Mouse (Mus musculus) urinary bladder, postnatal 0 days (tissue): ENCODE measurements around the gene Ivd. TPM values are rescaled to one million over a fixed set of nuclear protein-coding genes. Genes with fewer than 3 reads are reported as not detected.

Experiments
- polyA plus RNA-seq: library from polyadenylated mRNA; unstranded; fragments of >200 nt; fragmentation: Nextera tagmentation; extraction: Ambion mirVana; gene quantifications from 2 replicates; pipeline ENCODE4 v1.2.1, GENCODE M21; 2015

The Ivd gene
- polyA plus RNA-seq = 26.6 and 30.6 TPM in 2 replicates

DNA sequence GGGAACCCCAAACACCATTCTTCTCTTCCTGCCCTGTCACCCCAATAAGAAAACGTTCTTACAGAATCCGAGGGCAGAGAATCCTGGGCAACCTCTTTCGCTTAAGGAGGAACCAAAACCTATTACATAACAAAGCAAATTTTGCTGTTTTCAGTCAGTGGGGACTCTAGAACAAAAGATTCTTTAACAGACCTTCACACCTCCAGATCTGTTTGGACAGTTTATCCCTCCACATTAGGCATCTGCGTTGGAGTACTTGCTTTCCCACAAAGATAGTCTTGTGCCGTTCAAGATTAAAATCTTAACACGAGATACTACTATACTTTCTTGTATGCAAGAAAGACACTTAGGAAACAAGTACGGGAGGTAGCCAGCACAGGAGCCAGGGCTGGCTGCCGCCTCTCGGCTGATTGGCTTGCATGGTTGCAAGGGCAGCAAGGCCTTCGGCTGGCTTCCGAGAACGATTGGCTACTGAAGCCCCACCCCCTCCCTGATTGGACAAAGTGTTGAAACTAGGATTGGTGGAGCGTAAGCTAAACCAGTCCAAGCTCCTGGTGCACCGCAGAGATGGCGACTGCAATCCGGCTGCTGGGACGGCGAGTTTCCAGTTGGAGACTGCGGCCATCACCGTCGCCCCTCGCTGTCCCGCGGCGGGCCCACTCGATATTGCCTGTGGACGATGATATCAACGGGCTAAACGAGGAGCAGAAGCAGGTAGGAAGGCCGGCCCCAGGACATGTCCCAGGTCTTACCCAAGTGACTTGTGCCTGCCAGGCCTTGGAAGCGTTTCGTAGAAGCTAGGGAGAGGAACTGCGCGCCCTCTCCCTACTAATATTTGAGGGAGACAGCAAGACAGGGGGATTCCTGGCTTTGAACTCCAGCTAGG, at the start of gene Ivd:
Gene Ivd, plus strand, starts transcription at position 501 of the 886 bp plus-strand sequence.

GRCm38 (mm10) chr2:118813981-118814836, 47.5 kb upstream of the Ivd start, which contains the start of gene Knstrn:
TSS of gene Knstrn (plus strand) at chr2:118814003.

GRCm38 (mm10) chr2:118899981-118900825, 38.4 kb downstream of the Ivd start, which contains the start of gene Bahd1:
TSS of gene Bahd1 (plus strand) at chr2:118900377.

DNA sequence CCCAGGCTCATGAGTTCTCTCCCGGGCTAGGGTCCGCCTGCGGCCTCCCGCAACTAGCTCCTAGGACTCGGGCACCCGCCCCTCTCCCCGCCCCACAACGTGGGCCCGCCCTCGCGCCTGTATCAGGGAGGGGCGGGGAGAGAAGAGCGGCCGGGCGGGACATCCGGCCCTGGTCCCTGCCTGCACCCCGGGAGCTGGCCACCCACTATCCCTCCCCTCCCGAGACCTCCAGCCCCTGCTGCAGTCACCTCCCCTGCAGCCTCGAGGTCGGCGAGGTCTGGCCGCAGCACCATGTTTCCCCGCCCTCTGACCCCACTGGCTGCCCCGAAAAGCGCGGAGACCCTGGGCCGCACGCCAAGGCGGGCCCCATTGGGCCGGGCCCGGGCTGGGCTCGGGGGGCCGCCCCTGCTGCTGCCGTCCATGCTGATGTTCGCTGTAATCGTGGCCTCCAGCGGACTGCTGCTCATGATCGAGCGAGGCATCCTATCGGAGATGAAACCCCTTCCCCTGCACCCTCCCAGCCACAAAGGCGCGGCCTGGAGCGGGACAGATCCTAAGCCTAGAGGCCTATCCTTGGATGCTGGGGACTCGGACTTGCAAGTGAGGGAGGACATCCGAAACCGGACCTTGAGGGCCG, 64.7 kb downstream of the Ivd start, which contains the start of gene Chst14:
Gene Chst14, plus strand, starts transcription at position 136 of the 637 bp plus-strand sequence.

Other genes starting within 250 kb of the Ivd start
- 1.6 and 2.4 TPM in 2 replicates for gene Pak6, start 198.7 kb upstream of the Ivd start, polyA plus RNA-seq
- gene Ankrd63, start 158.0 kb upstream of the Ivd start, polyA plus RNA-seq = 0.02 TPM in 1 of 2 replicates, not detected in the other
- gene Plcb2, start 133.5 kb upstream of the Ivd start, polyA plus RNA-seq = 0.49 and 0.70 TPM in 2 replicates
- 57.1 and 66.7 TPM in 2 replicates for gene Inafm2, start 116.2 kb upstream of the Ivd start, polyA plus RNA-seq
- gene Ccdc9b, start 99.3 kb upstream of the Ivd start, polyA plus RNA-seq = 6.7 and 7.9 TPM in 2 replicates
- not detected in 2 replicates for gene Phgr1, start 89.2 kb upstream of the Ivd start, polyA plus RNA-seq
- 0.10 and 0.16 TPM in 2 replicates for gene Disp2, start 82.2 kb upstream of the Ivd start, polyA plus RNA-seq
- 24.9 and 29.9 TPM in 2 replicates for gene Knstrn, start 48.0 kb upstream of the Ivd start, polyA plus RNA-seq
- gene Bahd1, start 38.4 kb downstream of the Ivd start, polyA plus RNA-seq = 1.6 and 2.3 TPM in 2 replicates
- 18.4 and 20.0 TPM in 2 replicates for gene Chst14, start 64.5 kb downstream of the Ivd start, polyA plus RNA-seq
- gene Ccdc32, start 167.4 kb downstream of the Ivd start, polyA plus RNA-seq = 17.5 and 17.8 TPM in 2 replicates
- gene Rpusd2, start 172.8 kb downstream of the Ivd start, polyA plus RNA-seq = 1.2 and 1.4 TPM in 2 replicates
- gene Knl1, start 185.2 kb downstream of the Ivd start, polyA plus RNA-seq = 9.1 and 14.7 TPM in 2 replicates